Mouse (Mus musculus): ENCODE data around the gene Paqr4.

GRCm38 (mm10) chr17:23778447-23778846, 37.8 kb upstream of the Paqr4 start:
- TF ChIP-seq CTCF (IDR thresholded peaks at IDR 0.05; ENCODE audit: low read depth) = no peak
- TF ChIP-seq EP300 (IDR thresholded peaks at IDR 0.05; ENCODE audit: low read depth) = no peak

Data from heart, postnatal 0 days (tissue).